Mouse (Mus musculus) mouse trophoblast stem cell (cell line): ENCODE data around the gene Lrp1.
"Not testable (repeated sequence)": the region's sequence is repeated elsewhere in the genome, so short reads cannot be mapped to it uniquely, and the experiment has no call there.

Experiments
- in situ Hi-C, 2 experiments: fragments of 300-500 bp; cut with MseI, MboI; formaldehyde crosslinking; loops; 2 replicates in 1 of 2; 3 replicates in 1 of 2; pipeline ENCODE4 v1.15.1; 2025

The Lrp1 gene

DNA sequence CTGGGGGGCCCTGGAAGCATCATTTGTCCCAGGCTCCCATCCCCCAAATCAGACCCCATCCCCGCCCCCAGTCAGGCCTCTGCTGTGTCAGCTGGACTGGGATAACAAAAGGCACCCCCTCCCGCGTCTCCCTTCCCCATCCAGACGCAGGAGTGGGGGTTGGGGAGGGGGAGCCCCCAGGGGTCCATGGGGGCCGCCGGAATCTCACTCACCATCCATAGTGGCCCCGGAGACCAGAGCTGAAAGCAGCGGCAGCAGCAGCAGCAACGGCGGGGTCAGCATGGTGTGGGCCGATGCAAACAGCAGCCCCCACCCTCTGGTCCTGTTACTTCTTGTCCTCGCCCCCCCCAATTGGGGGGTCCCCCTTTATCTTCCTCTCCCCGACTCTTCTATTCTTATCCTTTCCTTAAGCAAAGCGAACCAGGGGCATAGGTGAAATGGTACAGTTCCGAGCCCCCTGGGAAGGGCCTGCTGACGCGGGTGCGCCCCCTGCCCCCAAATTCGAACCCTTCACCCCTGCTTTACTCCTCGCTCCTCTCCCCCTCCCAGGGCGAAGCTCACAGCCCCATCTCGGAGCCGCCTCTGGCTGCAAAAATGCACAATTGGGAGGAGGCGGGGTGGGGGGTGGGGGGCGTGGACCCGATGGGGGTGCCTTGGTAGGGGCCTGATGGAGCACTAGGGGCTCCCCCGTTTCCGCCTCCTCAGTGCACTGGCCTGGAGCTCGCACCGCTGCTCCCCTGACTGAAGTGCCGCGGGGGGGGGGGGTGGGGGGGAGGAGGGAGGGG lies at the start of gene Lrp1:
Lrp1 (minus strand) TSS at position 743 of the 785 bp plus-strand sequence.
- in situ Hi-C loops = loop anchor here in 1 of 2 experiments (10.0 kb wide), 1 partner anchor 46 kb away; no protein-coding TSS in a partner anchor

DNA sequence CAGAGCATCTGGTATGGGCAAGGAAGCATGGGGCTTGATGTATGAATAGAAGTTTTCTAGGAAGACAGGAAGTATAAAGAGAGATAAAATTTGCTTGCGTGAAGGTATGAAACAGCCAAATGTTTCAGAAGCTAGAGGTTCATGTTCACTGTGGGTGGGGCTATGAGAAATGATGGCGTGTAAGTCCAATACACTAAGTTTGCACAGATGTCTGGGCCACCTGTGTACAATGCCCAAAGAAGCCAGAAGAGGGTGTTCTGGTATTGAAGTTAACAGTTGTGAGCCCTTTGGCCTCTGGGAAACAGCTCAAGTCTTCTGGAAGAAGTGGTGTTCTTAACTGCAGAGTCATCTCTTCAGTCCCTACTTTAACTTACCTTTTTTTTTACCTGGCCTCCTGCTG lies 49.2 kb upstream of the Lrp1 start:
- in situ Hi-C loops = no loop called here

DNA sequence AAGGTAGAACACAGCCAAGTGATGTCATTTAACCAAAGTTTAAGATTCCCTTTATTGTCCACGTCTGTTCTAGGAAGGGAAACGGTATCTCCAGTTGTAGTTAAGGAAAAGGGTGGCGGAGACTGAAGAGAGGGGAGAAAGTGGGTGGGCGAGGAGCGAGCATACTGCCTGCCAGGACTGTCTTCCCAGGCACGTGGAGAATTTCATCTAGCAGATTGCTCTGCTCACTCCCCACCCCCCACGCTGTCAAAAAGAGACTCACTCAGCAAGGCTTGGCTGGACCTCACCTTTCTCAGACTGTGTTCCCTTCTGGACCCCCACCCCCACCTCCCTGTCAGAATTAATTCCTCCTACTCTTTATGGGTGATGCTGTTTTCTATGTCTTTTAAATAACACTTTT lies 48.2 kb upstream of the Lrp1 start:
- in situ Hi-C loops = no loop called here

DNA sequence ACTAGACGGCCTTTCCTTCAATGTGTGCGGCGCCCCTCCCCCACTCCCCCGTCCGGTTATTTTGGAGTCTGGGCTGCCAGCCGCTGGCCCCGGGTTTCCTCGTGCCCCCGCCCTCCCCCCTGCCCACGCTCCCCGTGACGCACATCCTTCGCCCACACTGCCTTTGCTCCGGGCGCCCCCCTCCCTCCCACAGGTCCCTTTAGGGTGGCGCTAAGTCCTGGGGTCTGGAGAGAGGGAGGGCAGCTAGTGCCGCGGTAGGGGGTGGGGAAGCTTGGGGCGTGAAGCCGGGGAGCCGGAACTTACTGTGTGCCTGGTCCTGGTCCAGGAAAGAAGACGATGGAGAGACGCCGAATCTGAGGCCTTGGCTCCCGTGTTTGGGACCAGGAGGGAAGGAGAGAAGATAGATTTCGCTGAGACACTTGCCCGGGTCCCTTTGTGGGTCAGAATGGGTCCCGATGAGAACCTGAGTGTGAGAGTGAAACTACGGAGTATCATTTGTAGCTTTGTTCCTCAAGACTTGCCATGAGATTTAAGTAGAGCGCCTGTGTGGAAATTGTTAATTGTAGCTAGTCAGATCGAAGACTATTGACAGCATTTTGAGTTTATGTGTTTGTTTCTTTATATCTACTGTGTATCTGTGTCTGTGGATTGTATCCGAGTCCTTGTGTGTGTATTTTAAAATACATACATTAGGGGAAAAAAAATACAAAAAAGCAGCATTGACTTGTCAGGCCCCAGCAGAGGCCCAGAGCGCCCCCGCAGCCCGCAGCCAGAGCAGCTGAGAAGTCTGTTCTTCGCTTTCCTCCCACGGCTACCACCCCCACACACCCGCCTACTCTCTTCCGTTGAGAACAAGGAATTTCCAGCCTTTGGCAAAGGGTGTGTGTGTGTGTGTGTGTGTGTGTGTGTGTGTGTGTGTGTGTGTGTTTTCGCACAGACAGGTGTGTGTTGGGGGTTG lies 47.4 kb upstream of the Lrp1 start, which contains the start of gene Nab2:
Nab2 (minus strand) TSS at position 476 of the 958 bp plus-strand sequence.
- in situ Hi-C loops = no loop called here

DNA sequence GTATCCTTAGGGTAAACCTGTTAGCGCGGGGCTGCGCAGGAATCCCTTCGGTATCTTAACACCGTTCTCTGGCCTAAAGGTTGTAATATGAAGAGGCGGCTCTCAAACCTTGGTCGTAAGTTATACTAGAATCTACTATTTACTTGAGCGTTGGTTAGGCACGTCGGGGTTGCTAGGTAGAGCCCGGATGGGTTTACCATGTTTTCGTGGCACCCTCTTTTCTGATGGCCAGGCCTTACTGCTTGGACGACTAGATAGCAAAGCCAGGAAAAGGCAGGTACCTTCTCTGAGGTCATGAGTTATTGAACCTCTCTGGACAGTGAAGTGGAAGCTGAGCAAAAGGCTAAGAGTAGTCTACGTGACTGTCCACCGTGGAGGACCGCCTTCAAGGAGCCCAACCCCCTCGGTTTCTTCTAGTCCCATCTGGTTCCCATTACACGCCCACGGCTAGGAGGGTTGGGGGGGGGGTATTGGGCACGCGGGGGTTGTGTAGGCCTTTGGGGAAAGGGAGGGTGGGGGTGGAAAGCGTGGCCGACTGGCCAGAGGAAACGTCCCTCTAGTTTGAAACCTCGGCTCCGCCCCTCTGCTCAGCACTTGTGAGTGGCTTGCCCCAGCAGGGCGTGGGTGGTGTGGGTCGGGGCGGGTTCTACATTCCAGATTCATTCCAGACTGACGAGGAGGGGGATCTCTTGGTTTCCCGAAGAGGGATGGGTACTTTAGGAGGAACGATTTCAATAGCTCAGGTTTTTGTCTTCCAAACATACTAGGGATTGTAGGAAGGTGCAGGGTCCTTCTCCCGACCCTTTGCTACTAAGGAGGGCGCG lies 46.5 kb upstream of the Lrp1 start:
- in situ Hi-C loops = no loop called here

DNA sequence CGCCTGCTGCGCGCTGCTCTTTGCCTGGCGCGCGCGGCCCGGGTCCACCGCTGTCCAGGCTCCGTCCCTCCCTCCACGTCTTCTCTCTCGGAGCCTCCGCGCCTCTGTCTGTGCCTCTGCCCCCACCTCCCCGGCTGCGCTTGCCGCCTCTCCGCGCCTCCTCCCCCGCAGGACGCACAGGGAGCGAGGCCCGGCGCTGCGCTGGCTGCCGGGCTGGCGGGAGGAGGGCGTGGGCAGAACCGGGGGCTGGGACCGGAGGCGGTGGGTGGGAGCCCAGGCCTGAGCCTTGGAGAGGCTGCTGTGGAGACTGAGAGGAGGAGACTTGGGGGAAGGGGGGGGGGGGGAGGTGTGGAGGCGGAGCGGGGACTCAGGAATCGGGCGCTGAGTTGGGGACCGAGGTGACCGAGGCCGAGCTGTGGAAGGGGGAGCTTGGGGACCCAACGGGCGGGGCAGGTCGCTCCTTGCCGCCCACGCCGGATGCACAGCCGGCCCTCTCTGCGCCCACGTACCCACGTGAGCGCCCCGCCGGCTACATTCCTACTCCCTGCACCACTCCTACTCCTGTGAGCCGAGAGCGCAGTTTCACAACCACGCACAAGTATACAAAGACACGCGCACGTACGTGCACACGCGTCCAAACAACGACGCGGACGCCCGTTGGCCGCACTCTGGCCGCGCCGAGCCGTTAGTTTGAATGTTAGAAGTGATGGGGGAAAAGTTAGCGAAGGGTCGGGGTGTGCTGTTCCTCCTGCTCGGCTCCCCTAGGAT lies 45.7 kb upstream of the Lrp1 start, which contains the start of gene Nemp1:
Nemp1 (plus strand) TSS at position 401 of the 768 bp plus-strand sequence.
- in situ Hi-C loops = no loop called here

DNA sequence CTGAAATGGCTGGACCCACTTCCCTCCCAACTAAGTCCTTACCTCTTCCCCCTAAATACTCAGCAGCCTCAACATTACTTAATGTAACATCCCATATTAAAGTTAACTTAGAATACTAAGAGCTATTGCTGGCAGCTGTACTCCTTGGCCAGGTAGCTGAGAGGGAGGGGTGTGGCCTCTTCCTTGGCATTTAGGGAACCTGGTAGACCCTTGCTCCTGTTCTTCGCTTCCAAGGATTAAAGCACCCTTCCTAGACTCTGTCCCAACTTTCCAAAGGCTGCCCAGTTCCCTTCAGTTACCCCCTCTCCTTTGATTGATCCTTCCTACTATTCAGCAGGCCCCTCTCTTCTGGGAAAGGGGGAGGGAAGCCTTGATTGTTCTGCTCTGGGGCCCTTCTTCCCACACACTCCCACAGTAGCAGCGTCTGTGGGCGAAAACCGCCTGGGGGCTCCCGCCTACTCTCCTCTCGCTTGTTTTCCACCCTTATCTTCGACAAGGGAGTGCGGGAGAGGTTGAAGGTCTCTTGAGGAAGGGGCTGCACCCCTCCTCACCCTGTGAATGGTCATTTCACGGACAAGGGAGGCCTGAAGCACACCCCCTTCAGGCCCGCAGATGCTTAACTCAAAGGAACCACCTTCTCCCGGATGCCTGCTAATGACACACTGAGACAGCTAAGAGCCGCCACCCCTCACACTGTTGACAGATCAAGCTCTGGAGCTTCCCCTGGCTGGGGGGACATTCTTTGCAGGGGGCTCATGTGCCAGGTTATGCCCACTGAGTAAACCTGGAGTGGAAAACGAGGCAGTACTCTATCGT lies 44.6 kb upstream of the Lrp1 start:
- in situ Hi-C loops = no loop called here

DNA sequence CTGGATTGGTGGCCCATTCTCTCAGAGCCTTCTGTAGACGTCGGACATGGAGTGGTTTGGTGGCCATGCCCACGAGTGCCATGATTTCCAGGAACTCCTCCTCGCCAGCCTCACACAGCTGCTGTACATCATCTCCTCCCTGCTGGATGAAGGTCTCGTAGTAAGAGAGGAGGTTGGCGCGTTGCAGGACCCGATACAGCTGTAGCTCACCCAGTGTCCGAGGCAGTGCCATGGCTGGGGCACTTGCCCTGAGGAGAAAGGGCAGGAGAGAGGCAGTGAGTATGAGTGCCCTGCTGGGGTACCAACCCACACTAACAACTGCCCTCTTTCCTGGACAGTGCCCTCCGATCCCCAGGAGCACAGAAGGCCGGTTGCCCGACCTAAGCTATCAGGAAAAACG lies 43.9 kb upstream of the Lrp1 start:
- in situ Hi-C loops = no loop called here

DNA sequence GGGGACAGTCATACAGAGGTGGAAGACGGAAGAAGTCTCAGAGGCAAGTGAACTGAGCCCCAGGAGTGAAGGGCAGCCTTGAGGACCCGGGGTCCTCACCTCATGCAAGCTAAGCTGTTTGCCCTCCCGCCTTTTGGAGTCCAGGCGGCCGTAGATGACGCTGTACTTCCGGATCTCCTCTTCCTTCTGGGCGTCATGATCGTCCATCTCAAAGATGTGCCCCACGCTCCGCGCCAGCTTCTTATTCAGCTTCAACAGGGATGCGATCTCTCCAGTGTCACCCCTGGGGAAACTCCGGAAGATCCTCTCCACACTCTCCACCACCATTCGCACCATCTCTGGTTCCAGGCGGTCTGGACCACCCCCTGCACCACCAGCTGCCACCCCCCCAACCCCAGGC lies 43.2 kb upstream of the Lrp1 start:
- in situ Hi-C loops = no loop called here

DNA sequence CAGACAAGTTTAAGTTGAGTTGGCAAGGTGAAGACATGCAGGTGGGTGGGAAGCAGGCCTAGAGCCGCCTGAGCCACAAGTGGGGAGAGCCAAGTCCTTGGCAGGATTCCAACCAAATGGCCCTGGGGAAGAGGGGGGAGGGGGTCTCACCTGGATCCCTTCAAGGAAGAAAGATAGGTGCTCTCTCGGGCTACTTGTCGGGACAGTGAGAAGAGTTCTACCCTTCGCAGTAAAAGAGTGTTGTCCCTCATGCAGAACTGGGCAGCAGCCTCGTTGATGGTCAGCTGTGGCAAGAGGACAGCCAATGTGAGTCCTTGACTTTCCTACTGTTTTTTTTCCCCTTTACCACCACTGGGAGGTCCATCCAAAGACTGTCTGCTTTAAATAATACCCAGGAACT lies 42.6 kb upstream of the Lrp1 start:
- in situ Hi-C loops = no loop called here

DNA sequence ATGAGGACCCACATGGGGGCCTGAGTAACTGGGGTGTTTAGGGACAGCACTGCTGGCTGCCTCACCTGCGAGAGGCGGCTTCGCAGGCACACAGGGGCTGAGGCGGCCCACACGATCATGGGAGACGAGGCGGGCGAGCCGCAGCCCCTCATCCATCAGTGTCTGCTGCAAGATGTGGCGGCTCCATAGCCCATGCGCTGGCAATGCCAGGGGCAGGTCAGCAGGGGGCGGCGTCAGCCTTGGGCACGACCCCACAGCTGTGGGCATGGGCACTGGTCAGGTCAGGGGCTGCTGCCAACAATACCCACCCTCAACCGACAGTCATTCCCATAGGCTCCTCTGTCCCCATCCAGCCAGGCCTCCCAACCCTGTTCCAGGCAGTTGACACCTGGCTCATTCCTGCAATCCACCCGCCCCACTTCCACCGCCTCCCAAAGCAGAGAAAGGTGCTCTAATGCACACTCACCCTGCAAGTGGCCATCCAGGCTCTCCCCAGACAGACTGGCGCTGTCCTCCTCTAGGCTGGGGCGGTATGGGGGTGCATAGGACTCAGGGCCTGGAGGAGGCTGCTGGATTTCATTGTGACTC lies 41.8 kb upstream of the Lrp1 start:
- in situ Hi-C loops = no loop called here

DNA sequence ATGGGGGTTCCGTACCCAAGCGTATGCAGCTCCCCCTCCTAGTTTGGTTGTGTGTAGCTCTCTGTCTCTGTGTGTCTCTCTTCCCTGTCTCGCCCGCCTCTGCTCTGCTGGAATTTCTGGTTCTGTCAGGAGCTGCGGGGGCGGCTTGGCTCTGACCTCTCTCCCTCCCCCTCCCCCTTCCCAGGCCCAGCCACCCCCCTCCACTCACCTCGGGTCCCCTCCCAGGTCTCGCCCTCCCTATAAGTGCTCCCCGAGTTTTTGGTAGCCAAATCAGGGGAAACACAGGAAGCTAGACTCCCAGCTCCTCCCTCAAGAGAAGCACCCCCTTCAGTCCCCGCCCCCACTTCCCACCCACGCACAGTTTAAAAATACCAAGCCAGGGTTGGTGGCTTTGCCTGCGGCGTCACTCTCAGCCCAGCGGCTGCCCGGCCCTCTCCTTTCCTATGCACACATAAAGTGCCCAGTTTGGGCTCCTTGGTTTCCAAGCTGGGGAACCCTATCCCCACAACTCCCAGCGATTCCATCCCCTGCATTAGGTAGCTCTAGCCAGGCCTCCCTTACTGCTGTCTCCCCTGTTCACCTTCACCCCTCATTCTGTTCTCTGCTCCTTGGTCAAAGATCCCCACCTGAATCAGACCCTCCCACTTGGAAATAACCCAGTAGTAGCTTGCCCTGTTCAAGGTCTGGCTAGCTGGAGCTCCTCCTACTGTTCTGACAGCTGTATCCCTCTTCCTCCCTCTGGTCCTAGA lies 41.1 kb upstream of the Lrp1 start:
- in situ Hi-C loops = no loop called here

DNA sequence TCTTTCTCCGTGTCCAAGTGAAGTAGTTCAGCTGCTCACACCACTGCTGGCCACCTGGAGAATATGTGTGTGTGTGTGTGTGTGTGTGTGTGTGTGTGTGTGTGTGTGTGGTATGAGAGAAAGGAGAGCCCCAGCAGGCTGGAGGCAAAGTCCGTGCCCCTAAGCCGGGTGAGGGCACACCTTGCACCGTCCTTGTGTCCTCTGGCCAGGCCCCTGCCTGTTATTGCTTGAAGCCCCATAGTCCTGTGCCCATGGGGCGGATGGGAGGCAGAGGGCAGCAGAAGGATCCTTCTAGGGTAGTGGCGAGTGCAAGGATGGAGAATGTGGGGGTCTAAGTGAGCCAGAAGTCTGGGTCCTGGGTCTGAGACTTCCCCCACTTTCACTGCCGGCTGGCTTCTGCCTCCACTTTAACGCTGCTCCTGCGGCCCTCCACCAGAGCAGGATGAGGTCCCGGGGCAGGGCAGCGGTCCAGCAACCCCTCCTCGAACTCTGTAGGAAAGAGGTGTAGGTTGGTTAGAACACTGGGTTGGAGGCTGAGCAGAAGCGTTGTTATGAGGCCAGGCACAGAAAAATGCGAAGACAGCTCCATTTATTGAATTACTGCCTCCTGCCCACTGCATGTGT lies 40.5 kb upstream of the Lrp1 start:
- in situ Hi-C loops = no loop called here

DNA sequence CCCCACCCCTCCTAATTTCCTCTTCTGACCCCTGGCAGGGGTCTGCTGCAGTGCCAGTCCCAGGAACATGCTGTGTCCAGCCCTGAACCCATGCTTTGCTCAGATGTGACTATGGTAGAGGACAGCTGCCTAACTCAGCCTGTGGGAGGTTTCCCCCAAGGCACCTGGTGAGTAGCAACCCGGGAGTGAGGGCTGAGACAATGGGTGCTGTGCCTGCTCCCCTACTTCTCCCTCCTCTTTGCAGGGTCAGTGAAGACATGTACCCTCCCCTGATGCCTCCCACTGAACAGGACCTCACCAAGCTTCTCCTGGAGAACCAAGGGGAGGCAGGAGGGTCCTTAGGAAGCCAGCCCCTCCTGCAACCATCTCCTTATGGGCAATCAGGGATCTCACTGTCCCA lies 38.6 kb upstream of the Lrp1 start:
- in situ Hi-C loops = no loop called here

DNA sequence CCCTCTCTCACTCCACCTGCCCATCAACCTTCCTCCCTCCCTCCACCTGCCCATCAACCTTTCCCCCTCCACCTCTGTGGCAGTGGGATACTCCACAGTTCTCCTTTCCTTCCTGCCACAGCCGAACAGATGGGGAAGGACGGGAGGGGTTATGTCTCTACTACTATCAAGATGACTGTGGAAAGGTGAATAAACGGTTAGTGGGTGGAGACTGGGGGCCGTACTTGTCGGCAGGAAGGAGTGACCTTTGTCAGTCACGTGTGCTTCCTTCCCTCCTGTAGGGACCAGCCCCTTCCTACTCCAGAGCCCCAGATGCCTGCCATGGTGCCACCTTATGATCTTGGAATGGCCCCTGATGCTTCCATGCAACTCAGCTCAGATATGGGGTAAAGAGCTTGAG lies 37.1 kb upstream of the Lrp1 start:
- in situ Hi-C loops = no loop called here

DNA sequence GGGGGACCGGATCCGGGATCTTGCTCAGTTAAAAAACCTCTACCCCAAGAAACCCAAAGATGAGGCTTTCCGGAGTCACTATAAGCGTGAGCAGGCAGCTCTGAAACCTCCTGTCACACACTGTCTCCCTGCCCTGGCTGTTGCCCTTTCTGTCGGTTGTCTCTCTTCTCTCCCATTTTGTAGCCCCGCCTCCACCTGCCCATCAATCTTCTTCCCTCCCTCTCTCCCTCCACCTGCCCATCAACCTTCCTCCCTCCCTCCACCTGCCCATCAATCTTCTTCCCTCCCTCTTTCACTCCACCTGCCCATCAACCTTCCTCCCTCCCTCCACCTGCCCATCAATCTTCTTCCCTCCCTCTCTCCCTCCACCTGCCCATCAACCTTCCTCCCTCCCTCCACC lies 36.7 kb upstream of the Lrp1 start:
- in situ Hi-C loops = not testable (repeated sequence)

DNA sequence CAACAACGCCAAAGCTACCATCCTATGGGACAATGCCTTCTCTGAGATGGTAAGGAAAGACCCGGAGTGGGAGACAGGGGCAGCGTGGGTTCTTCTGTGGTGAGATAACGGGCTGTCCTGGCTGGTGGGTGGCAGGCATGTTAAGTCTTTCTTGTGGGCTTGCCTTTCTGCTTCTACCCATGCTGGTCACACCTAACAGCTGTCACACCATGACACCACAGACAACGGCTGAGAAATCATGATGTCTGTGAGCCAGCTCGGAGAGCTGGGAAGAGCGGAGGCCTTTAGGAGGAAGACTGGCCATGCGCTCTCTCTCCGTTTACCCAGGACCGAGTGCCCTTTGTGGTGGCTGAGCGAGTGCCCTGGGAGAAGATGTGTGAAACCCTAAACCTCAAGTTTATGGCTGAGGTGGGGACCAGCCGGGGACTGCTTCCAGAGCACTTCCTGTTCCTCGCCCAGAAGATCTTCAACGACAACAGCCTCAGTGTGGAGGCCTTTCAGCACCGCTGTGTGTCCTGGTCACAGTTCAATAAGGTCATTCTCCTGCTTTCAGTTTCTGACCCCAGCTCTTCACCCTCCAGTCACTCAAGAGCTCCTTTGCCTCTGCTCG lies 34.1 kb upstream of the Lrp1 start:
- in situ Hi-C loops = no loop called here
